Mouse (Mus musculus) spleen, embryonic (tissue): ENCODE data around the gene Olfr1333.
"Not testable (repeated sequence)": the region's sequence is repeated elsewhere in the genome, so short reads cannot be mapped to it uniquely, and the experiment has no call there.

Experiments used
- CTCF ChIA-PET: fragments of 350-600 bp; sonication (Branson Sonifier 250); formaldehyde crosslinking; loops from one replicate; lab custom pipeline; 2022; lab: Charles Lee

Gene Olfr1333

GRCm38 (mm10) chr4:118836179-118836578 lies at the start of gene Olfr1333:
TSS of gene Olfr1333 (minus strand) at chr4:118836279.
- CTCF ChIA-PET: no interaction called here

GRCm38 (mm10) chr4:118867566-118867965 lies 31.5 kb upstream of the Olfr1333 start:
- CTCF ChIA-PET: no interaction called here

- CTCF ChIA-PET: no interaction called here
These were observed 28.3 kb upstream of the Olfr1333 start, which contains the start of gene Olfr1331 for GRCm38 (mm10) chr4:118864349-118864748. TSS of gene Olfr1331 (plus strand) at chr4:118864649.

GRCm38 (mm10) chr4:118862704-118863103 lies 26.6 kb upstream of the Olfr1333 start:
- CTCF ChIA-PET: no interaction called here

GRCm38 (mm10) chr4:118861791-118862190 lies 25.7 kb upstream of the Olfr1333 start:
- CTCF ChIA-PET: no interaction called here

GRCm38 (mm10) chr4:118818921-118819320 lies 17.2 kb downstream of the Olfr1333 start:
- CTCF ChIA-PET: no interaction called here

- CTCF ChIA-PET: no interaction called here
These were observed 26.2 kb downstream of the Olfr1333 start, which contains the start of gene Olfr1335 for GRCm38 (mm10) chr4:118809844-118810243. TSS of gene Olfr1335 (minus strand) at chr4:118809944.

- CTCF ChIA-PET: not testable (repeated sequence)
These were observed 43.3 kb downstream of the Olfr1333 start for GRCm38 (mm10) chr4:118792796-118793195.

- CTCF ChIA-PET: no interaction called here
These were observed 53.6 kb downstream of the Olfr1333 start, which contains the start of gene Olfr1337 for GRCm38 (mm10) chr4:118782486-118782885. TSS of gene Olfr1337 (minus strand) at chr4:118782586.
